Mouse (Mus musculus): ENCODE results near the gene BC017158.

Gene BC017158

GRCm38 (mm10) chr7:128307851-128308250, 9.9 kb upstream of the BC017158 start:
- DNase-seq: no peak

- peak; percentile 68 to 75 for DNase-seq
These were observed 6.9 kb upstream of the BC017158 start for GRCm38 (mm10) chr7:128304907-128305306.

GRCm38 (mm10) chr7:128304198-128304597, 6.2 kb upstream of the BC017158 start:
- DNase-seq: no peak

- no peak for DNase-seq
These were observed 4.2 kb upstream of the BC017158 start for GRCm38 (mm10) chr7:128302151-128302550.

- no peak for DNase-seq
These were observed 3.0 kb upstream of the BC017158 start for GRCm38 (mm10) chr7:128300952-128301351.

GRCm38 (mm10) chr7:128298481-128299342, 742 bp upstream of the BC017158 start:
- DNase-seq: no peak

GRCm38 (mm10) chr7:128297291-128297616, 716 bp downstream of the BC017158 start:
- no peak for DNase-seq

- no peak for DNase-seq
These were observed 1.5 kb downstream of the BC017158 start for GRCm38 (mm10) chr7:128296514-128296913.

- DNase-seq: no peak
These were observed 3.2 kb downstream of the BC017158 start for GRCm38 (mm10) chr7:128294785-128295184.

- no peak for DNase-seq
These were observed 8.9 kb downstream of the BC017158 start for GRCm38 (mm10) chr7:128288923-128289544.

GRCm38 (mm10) chr7:128285060-128285459, 12.9 kb downstream of the BC017158 start:
- DNase-seq: no peak

GRCm38 (mm10) chr7:128284047-128284446, 13.9 kb downstream of the BC017158 start:
- no peak for DNase-seq

- DNase-seq: no peak
These were observed 15.3 kb downstream of the BC017158 start for GRCm38 (mm10) chr7:128282532-128283244.

GRCm38 (mm10) chr7:128281765-128282164, 16.2 kb downstream of the BC017158 start:
- no peak for DNase-seq

- DNase-seq: no peak
These were observed 18.2 kb downstream of the BC017158 start for GRCm38 (mm10) chr7:128279750-128280149.

GRCm38 (mm10) chr7:128276051-128276450, 21.9 kb downstream of the BC017158 start:
- DNase-seq: no peak

- DNase-seq: peak; percentile 60 to 70
These were observed 26.5 kb downstream of the BC017158 start for GRCm38 (mm10) chr7:128271496-128271895.

GRCm38 (mm10) chr7:128270431-128270850, 27.5 kb downstream of the BC017158 start:
- peak; percentile 53 to 79 for DNase-seq

GRCm38 (mm10) chr7:128267813-128268212, 30.2 kb downstream of the BC017158 start:
- no peak for DNase-seq

- DNase-seq: no peak
These were observed 30.6 kb downstream of the BC017158 start for GRCm38 (mm10) chr7:128267391-128267790.

GRCm38 (mm10) chr7:128266056-128266455, 31.9 kb downstream of the BC017158 start:
- DNase-seq: no peak

- no peak for DNase-seq
These were observed 32.6 kb downstream of the BC017158 start, which contains the start of gene Slc5a2 for GRCm38 (mm10) chr7:128265411-128265810. Gene Slc5a2, plus strand, starts transcription at chr7:128265657.

GRCm38 (mm10) chr7:128256783-128257334, 41.1 kb downstream of the BC017158 start:
- DNase-seq: peak in 1 of 2 experiments; percentile 15
